Mouse (Mus musculus): Measurements from ENCODE around the gene B3gntl1. TPM values are rescaled to one million over a fixed set of nuclear protein-coding genes. Genes with fewer than 3 reads are reported as not detected.

Gene B3gntl1
- total RNA-seq, 2 experiments from 2014 or later = 4.9 to 7.1 TPM

Other genes with a start within 250 kb of the B3gntl1 start
- 10 to 100 TPM in 1 of 2 experiments, 1 to 10 TPM in 1; 9.5 to 15.8 TPM for gene Fn3k, start 238.2 kb downstream of the B3gntl1 start, total RNA-seq (2021)
- gene Tbcd, start 221.2 kb downstream of the B3gntl1 start, total RNA-seq (2021) = 10 to 100 TPM; 27.9 to 36.7 TPM
- gene Zfp750, start 153.8 kb downstream of the B3gntl1 start, total RNA-seq (2021) = 1 to 10 TPM in 1 of 2 experiments, not detected in 1; 1.0 TPM
- gene Metrnl, start 28.4 kb upstream of the B3gntl1 start, total RNA-seq (2021) = 10 to 100 TPM; 13.4 to 48.5 TPM
- gene Ptchd3, start 157.1 kb upstream of the B3gntl1 start, total RNA-seq (2021) = not detected

All from adrenal gland, adult 18-20 months (tissue).